Mouse (Mus musculus) kidney, adult 2 months (tissue): ENCODE results near the gene Xrcc6. TPM values are rescaled to one million over a fixed set of nuclear protein-coding genes. Genes with fewer than 3 reads are reported as not detected.
A peak's percentile ranks its signal among the peaks of the same experiment; 100 is the strongest.

Source experiments
- DNase-seq: peaks from one replicate; pipeline ENCODE4 v3.0.0; 2021
- H3K27ac ChIP-seq: fragments of 200-500 bp; 2 replicates; pipeline ENCODE4 v1.5.1; 2012; ENCODE audit warnings: low read depth, low read length, control low read depth, inconsistent platforms; ENCODE audit not compliant: insufficient read depth
- H3K27me3 ChIP-seq: fragments of 200-500 bp; replicated peaks from 2 replicates; pipeline ENCODE4 v1.6.1; 2012; ENCODE audit warnings: mild to moderate bottlenecking, moderate library complexity, low read length, inconsistent platforms; ENCODE audit not compliant: control insufficient read depth, insufficient read depth
- H3K36me3 ChIP-seq: fragments of 200-500 bp; 2 replicates; pipeline ENCODE4 v1.6.1; 2012; ENCODE audit warnings: mild to moderate bottlenecking, moderate library complexity, low read length, inconsistent platforms; ENCODE audit not compliant: control insufficient read depth, insufficient read depth
- H3K4me1 ChIP-seq: fragments of 200-500 bp; 2 replicates; pipeline ENCODE4 v1.6.1; 2011; ENCODE audit warnings: low read length; ENCODE audit not compliant: control insufficient read depth, insufficient read depth
- H3K4me3 ChIP-seq: fragments of 200-500 bp; 2 replicates; pipeline ENCODE4 v1.5.1; 2011; ENCODE audit warnings: mild to moderate bottlenecking, low read depth, low read length, control low read depth; ENCODE audit not compliant: insufficient read depth
- CTCF ChIP-seq: fragments of 200-500 bp; conservative IDR thresholded peaks from 2 replicates; pipeline ENCODE4 v1.5.1; 2011; ENCODE audit warnings: low read depth, mild to moderate bottlenecking, control low read depth, low read length, moderate library complexity, mixed read lengths; ENCODE audit not compliant: insufficient read depth, insufficient read length
- POLR2A ChIP-seq: fragments of 200-500 bp; IDR thresholded peaks from one replicate; pipeline ENCODE4 v1.6.1; 2011; ENCODE audit warnings: low read depth, low read length, control low read depth
- WGBS: fragments of 180-500 bp; shearing (Covaris S2); methylation state at CpG from one replicate; pipeline ENCODE4 v1.1.7; 2018; 5-methylcytosine and 5-hydroxymethylcytosine counted together
- polyA plus RNA-seq: library from polyadenylated mRNA; depleted of rRNA; stranded (reverse); fragments of >200 nt; gene quantifications from 2 replicates; pipeline ENCODE4 v1.2.3, GENCODE M21; 2012

Gene Xrcc6
- polyA plus RNA-seq, 1 experiment, result 22.1 TPM

DNA sequence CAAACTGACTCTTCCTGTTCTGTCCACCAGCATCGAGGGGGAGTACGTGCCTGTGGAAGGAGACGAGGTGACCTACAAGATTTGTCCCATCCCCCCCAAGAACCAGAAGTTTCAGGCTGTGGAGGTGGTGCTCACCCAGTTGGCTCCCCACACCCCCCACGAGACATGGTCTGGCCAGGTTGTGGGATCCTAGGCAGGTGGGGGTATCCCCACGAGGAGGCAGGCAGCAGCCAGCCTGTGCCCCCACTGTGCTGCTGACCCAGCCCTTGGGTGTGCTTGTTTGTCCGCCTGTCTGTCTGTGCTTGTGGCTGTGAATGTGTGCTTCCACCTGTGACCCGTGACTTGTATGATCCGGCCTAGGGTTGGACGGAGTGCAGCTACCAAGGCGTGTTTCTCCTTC lies 38.6 kb upstream of the Xrcc6 start:
- TF ChIP-seq CTCF, result no peak
- TF ChIP-seq POLR2A, result no peak
- WGBS, result 68% methylated on average over 10 of the region's 10 CpGs
- no peak overlapping the region; the same call in 1 of the 2 replicates for H3K27ac ChIP-seq
- H3K4me3 ChIP-seq, result no peak overlapping the region
- no peaks in the 10 kb centered on the region for H3K27me3 ChIP-seq
- H3K36me3 ChIP-seq, result no peaks in the 10 kb centered on the region
- H3K4me1 ChIP-seq, result no peaks in the 10 kb centered on the region; the same call in 1 of the 2 replicates
- no peak for DNase-seq

DNA sequence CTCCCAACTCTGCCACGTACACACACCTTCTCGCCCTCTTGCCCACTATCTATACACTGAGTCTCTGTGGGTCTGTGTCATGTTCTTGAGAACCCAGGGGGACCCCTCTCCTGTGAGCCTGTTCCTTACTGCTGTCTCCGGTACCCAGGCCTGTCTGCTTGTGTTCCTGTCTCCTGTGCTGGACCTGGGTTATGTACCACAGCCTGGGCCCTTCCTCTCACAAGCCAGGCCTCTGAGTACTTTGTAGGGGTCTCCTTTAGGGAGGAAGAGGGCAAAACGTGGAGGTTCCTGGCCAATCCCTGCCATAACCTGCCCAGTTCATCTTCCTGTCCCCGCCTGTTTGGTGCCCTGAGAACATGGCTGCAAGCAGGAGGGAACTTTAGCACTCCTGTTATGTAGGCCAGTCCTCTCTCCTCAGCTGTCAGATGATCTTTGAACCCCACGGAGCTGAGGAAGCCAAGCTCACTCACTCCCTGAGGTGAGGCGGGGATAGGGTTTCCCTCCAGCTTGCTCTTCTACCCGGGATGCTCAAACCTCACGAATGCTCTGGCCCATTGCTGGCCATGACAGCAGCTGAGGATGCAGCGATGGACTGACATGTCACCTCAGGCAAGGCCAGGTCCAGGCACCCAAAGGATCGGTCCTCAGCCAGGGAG lies 38.0 kb upstream of the Xrcc6 start:
- no peak overlapping the region for H3K4me3 ChIP-seq
- no peaks in the 10 kb centered on the region; the same call in 1 of the 2 replicates for H3K4me1 ChIP-seq
- DNase-seq, result peak; percentile 72
- no peaks in the 10 kb centered on the region for H3K36me3 ChIP-seq
- WGBS, result 62% methylated on average over 11 of the region's 11 CpGs
- no peaks in the 10 kb centered on the region for H3K27me3 ChIP-seq
- no peak overlapping the region; the same call in 1 of the 2 replicates for H3K27ac ChIP-seq
- no peak for TF ChIP-seq POLR2A

DNA sequence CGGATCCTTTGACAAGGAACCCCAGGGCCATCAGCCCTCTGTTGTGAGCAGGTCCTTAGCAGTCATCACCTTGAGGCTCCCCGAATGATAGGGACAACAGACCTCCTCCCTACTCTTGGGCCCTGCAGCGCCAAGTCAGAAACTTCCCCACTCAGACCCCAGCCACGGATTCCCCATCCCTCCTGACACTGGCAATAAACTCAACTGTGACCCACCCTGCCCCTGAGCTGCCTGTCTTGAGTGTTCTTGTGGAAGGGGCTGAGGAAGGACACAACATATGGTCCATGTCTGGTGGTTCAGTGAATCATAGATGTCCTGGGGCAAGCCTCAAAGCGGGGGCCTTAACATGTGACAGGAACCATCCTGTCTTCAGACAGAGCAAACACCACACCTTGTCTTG lies 36.9 kb upstream of the Xrcc6 start:
- no peak for DNase-seq
- no peaks in the 10 kb centered on the region; the same call in 1 of the 2 replicates for H3K4me1 ChIP-seq
- 83% methylated on average over 5 of the region's 5 CpGs for WGBS
- TF ChIP-seq CTCF (no peak), POLR2A (no peak)
- H3K36me3 ChIP-seq, result no peaks in the 10 kb centered on the region; the same call in 1 of the 2 replicates
- H3K27ac ChIP-seq, result no peak overlapping the region
- no peak overlapping the region for H3K4me3 ChIP-seq
- H3K27me3 ChIP-seq, result no peaks in the 10 kb centered on the region

DNA sequence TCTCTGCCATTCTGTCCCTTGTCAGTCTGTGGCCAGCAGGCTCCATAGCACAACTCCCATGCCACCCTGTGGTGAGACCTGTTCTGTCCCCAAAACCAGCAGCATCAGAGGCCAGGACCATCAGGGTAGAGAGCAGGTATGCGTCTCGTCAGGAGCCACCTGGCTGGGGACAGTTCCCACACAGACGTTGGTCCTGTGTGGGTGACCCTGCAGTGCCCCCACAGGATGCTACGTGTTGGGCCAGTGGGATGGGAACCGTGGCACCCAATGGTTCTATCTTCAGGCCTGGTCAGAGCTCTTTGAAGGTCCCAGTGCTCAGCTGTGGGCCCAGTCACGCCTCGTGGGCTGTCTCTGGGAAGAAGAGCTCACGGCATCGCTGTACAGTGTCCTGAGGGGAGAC lies 36.5 kb upstream of the Xrcc6 start:
- Histone ChIP-seq H3K4me3 (no peak overlapping the region), H3K4me1 (no peaks in the 10 kb centered on the region; the same call in 1 of the 2 replicates), H3K36me3 (no peaks in the 10 kb centered on the region; the same call in 1 of the 2 replicates), H3K27me3 (no peaks in the 10 kb centered on the region), H3K27ac (no peak overlapping the region)
- TF ChIP-seq POLR2A (no peak), CTCF (0 out of 2 replicates have a peak, but pooled peaks have one; percentile 9)
- 84% methylated on average over 9 of the region's 9 CpGs for WGBS
- DNase-seq, result no peak

DNA sequence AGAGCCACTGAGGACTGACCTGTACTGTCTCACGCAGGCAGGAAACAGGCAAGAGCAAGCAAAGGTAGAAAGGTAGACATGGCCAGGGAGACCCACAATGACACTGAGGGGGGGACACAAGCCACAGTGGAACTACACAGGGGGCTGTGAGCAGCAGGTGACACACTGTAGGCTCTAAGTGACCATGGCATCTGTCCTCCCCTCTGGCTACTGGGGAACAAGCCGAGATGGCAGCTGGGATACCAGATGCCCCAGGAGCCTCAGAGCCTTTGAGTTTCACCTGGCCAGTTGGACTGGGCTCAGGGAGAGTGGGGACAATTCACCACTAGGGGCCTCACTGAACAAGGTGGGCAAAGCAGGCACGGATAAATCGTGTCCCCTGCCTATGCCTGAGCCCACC lies 35.3 kb upstream of the Xrcc6 start:
- no peak overlapping the region for H3K27ac ChIP-seq
- 90% methylated on average over 4 of the region's 4 CpGs for WGBS
- no peaks in the 10 kb centered on the region; the same call in 1 of the 2 replicates for H3K36me3 ChIP-seq
- H3K4me3 ChIP-seq, result no peak overlapping the region
- no peaks in the 10 kb centered on the region for H3K27me3 ChIP-seq
- TF ChIP-seq CTCF (no peak), POLR2A (no peak)
- DNase-seq, result no peak
- no peaks in the 10 kb centered on the region; the same call in 1 of the 2 replicates for H3K4me1 ChIP-seq

DNA sequence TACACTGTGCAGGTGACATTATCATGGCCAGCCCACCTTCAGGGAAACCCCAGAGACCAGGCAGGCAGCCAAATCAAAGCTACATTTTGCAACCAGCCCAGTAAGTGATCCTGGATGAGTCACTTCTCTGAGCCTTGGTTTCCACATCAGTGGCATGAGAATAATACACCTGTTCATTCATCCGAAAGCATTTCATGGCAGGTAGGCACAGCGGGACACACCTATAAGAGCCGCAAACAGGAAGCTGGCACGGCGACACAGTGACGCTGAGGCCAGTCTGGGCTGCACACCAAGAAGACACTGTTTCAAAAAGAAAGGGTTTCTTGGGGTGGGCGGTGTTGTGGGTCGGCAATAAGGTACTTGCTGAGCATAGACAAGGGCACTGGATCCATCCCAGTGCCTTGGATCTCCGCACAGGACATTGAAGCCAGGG lies 33.5 kb upstream of the Xrcc6 start:
- Histone ChIP-seq H3K27ac (no peak overlapping the region), H3K4me1 (no peaks in the 10 kb centered on the region; the same call in 1 of the 2 replicates), H3K4me3 (no peak overlapping the region), H3K27me3 (no peaks in the 10 kb centered on the region), H3K36me3 (no peaks in the 10 kb centered on the region; the same call in 1 of the 2 replicates)
- WGBS, result 83% methylated on average over 9 of the region's 9 CpGs
- TF ChIP-seq CTCF (no peak), POLR2A (no peak)
- no peak for DNase-seq

DNA sequence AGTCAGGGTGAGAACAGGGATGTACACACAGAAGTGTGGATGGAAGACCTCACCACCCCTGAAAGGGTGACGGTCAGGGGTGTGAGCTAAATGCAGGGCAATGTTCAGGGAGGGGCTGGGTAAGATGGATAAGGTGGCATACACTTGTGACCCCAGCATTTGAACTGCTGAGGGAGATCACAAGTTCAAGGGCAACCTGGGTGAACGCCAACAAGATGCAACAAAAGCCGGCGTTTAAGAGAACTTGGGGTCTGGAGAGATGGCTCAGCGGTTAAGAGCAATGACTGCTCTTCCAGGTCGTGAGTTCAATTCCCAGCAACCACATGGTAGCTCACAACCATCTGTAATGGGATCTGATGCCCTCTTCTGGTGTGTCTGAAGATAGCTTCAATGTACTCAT lies 32.9 kb upstream of the Xrcc6 start:
- DNase-seq, result no peak
- Histone ChIP-seq H3K27me3 (no peaks in the 10 kb centered on the region), H3K36me3 (no peaks in the 10 kb centered on the region; the same call in 1 of the 2 replicates), H3K27ac (no peak overlapping the region), H3K4me1 (no peaks in the 10 kb centered on the region), H3K4me3 (no peak overlapping the region)
- no peak for TF ChIP-seq CTCF
- WGBS, result 94% methylated on average over 6 of the region's 6 CpGs
